Mouse (Mus musculus): ENCODE results near the gene Gm20908.
"Not testable (repeated sequence)": the region's sequence is repeated elsewhere in the genome, so short reads cannot be mapped to it uniquely, and the experiment has no call there.

Gm20908 gene

DNA sequence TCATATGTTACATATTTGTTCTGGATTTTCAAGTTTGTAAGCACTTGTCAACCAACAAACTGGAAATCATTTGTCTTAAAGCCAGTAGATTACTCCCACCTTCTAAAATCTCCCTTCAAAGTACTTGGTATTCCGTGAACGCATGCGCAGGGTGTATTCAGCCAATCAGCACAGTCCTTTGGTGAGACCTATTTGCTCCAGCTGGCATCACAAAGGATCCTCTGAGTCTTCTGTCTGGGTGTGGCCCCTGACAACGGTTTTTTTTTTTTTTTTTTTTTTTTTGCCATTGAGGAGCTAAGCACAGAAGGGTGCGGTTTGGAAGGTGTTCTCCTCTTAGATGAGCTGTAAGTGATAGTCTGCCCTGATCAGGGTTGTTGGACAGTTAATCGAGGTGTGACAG lies at the start of gene Gm20908:
TSS of gene Gm20908 (plus strand) at position 301 of the 400 bp plus-strand sequence.
- not testable (repeated sequence) for DNase-seq (ENCODE audit: low read depth)

Data from NIH3T3 (cell line).